Mouse (Mus musculus): ENCODE results near the gene Armh3.

- peak; percentile 50 for TF ChIP-seq CTCF (IDR thresholded peaks at IDR 0.05)
- no peak for TF ChIP-seq POLR2A (IDR thresholded peaks at IDR 0.05; ENCODE audit: insufficient read depth, low read depth, low read length)
- no peak for TF ChIP-seq EP300 (IDR thresholded peaks at IDR 0.05; ENCODE audit: insufficient read depth, low read depth, low read length)
These were observed 85.3 kb downstream of the Armh3 start for GRCm38 (mm10) chr19:45913036-45913435.
